Mouse (Mus musculus) spleen, adult 2 months (tissue): ENCODE results near the gene Ece1.

ENCODE experiments used
- CTCF ChIP-seq: fragments of 200-500 bp; IDR thresholded peaks from 2 replicates; pipeline ENCODE4 v1.5.1; 2011; ENCODE audit warnings: mild to moderate bottlenecking, inconsistent platforms; ENCODE audit not compliant: insufficient read depth, insufficient read length, insufficient replicate concordance; ENCODE audit errors: extremely low read depth
- POLR2A ChIP-seq: fragments of 200-500 bp; IDR thresholded peaks from 2 replicates; pipeline ENCODE4 v1.6.1; 2011; ENCODE audit warnings: low read depth, low read length, inconsistent platforms

DNA sequence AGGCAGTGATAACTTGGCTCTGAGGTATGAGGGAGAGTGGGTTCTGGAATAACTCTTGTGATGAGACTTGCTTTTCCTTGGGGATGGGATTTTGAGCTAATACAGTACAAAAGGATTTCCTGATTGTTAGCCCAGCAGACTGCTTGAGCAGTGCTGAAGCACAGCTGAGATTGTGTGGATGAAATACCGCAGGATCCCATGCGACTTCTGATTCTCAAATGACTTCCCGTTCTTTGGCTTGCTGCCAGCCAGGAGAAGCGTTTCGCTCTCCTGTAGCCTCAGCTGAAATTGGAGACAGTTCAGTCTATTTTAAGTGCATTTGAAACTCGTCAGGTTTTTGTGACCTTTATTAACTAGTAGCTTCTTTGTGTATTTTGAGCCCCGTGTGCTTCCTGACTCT lies 138.6 kb downstream of the Ece1 start:
- TF ChIP-seq CTCF (no peak), POLR2A (no peak)
